Mouse (Mus musculus) hindbrain, embryonic 11.5 days (tissue): ENCODE measurements around the gene Fbxl8. TPM values are rescaled to one million over a fixed set of nuclear protein-coding genes. Genes with fewer than 3 reads are reported as not detected.

ENCODE experiments used
- ATAC-seq: fragments of 200-750 bp; cut with Nextera tagmentation; 2 replicates; pipeline ENCODE4 v1.8.0; 2017; ENCODE audit warnings: mild to moderate bottlenecking, moderate TSS enrichment, moderate library complexity; ENCODE audit not compliant: low FRiP score
- DNase-seq: peaks from one replicate; pipeline ENCODE4 v3.0.0-alpha.2; 2015; ENCODE audit warnings: low spot score
- H3K27ac ChIP-seq: fragments of 300-500 bp; sonication (generic); 2 replicates; pipeline ENCODE4 v1.5.1; 2014; ENCODE audit warnings: mild to moderate bottlenecking, low read depth, low read length
- H3K27me3 ChIP-seq: fragments of 300-500 bp; sonication (generic); 2 replicates; pipeline ENCODE4 v1.6.1; 2014; ENCODE audit warnings: mild to moderate bottlenecking, low read length, moderate library complexity, mixed read lengths; ENCODE audit not compliant: control insufficient read depth, insufficient read depth
- H3K36me3 ChIP-seq: fragments of 300-500 bp; sonication (generic); 2 replicates; pipeline ENCODE4 v1.6.1; 2014; ENCODE audit warnings: mild to moderate bottlenecking, low read length, moderate library complexity, mixed read lengths; ENCODE audit not compliant: control insufficient read depth, insufficient read depth
- H3K4me1 ChIP-seq: fragments of 300-500 bp; sonication (generic); replicated peaks from 2 replicates; pipeline ENCODE4 v1.6.1; 2014; ENCODE audit warnings: low read length, mixed read lengths; ENCODE audit not compliant: control insufficient read depth, insufficient read depth
- H3K4me2 ChIP-seq: fragments of 300-500 bp; sonication (generic); replicated peaks from 2 replicates; pipeline ENCODE4 v1.6.1; 2014; ENCODE audit warnings: mild to moderate bottlenecking, low read depth, low read length
- H3K4me3 ChIP-seq: fragments of 300-500 bp; sonication (generic); 2 replicates; pipeline ENCODE4 v1.5.1; 2014; ENCODE audit warnings: low read depth, low read length
- H3K9ac ChIP-seq: fragments of 300-500 bp; sonication (generic); 2 replicates; pipeline ENCODE4 v1.6.1; 2014; ENCODE audit warnings: low read depth, low read length
- H3K9me3 ChIP-seq: fragments of 300-500 bp; sonication (generic); 2 replicates; pipeline ENCODE4 v1.6.1; 2016; ENCODE audit warnings: low read length; ENCODE audit not compliant: control insufficient read depth
- WGBS: fragments of 180-500 bp; shearing (Covaris S2); extraction: QIAGEN DNeasy Blood & Tissue Kit; methylation state at CpG from one replicate; pipeline ENCODE4 v1.1.7; 2014; 5-methylcytosine and 5-hydroxymethylcytosine counted together
- polyA plus RNA-seq: library from polyadenylated mRNA; unstranded; fragments of >200 nt; fragmentation: Nextera tagmentation; extraction: Ambion mirVana; gene quantifications from 2 replicates; pipeline ENCODE4 v1.2.1, GENCODE M21; 2014

Fbxl8 gene
- polyA plus RNA-seq, 1 experiment from 2014 or later, result 1.4 TPM

GRCm38 (mm10) chr8:105292471-105292870 lies 28.0 kb downstream of the Fbxl8 start:
- no peak for ATAC-seq
- 91% methylated on average over 7 of the region's 7 CpGs for WGBS
- H3K9me3 ChIP-seq, result no peaks in the 10 kb centered on the region
- no peak overlapping the region for H3K27ac ChIP-seq
- DNase-seq, result no peak
- H3K4me1 ChIP-seq, result peaks cover 16% of the 10 kb centered on the region; the same call in 1 of the 2 replicates
- no peak overlapping the region for H3K4me3 ChIP-seq
- H3K36me3 ChIP-seq, result no peaks in the 10 kb centered on the region
- no peak overlapping the region for H3K4me2 ChIP-seq
- H3K27me3 ChIP-seq, result peaks cover 11% of the 10 kb centered on the region
- H3K9ac ChIP-seq, result no peak overlapping the region

- H3K4me3 ChIP-seq, result no peak overlapping the region
- no peaks in the 10 kb centered on the region for H3K36me3 ChIP-seq
- ATAC-seq, result no peak
- H3K4me2 ChIP-seq, result no peak overlapping the region
- H3K4me1 ChIP-seq, result peaks cover 14% of the 10 kb centered on the region; the same call in 1 of the 2 replicates
- DNase-seq, result no peak
- no peak overlapping the region for H3K9ac ChIP-seq
- peaks cover 11% of the 10 kb centered on the region for H3K27me3 ChIP-seq
- 72% methylated on average over 19 of the region's 19 CpGs for WGBS
- no peaks in the 10 kb centered on the region for H3K9me3 ChIP-seq
- H3K27ac ChIP-seq, result no peak overlapping the region
Measured at GRCm38 (mm10) chr8:105293405-105293804, 29.0 kb downstream of the Fbxl8 start.

GRCm38 (mm10) chr8:105294776-105295175 lies 30.3 kb downstream of the Fbxl8 start:
- Histone ChIP-seq H3K4me3 (no peak overlapping the region), H3K36me3 (peaks cover 2% of the 10 kb centered on the region; the same call in 1 of the 2 replicates), H3K4me1 (peaks cover 13% of the 10 kb centered on the region; the same call in 1 of the 2 replicates), H3K9me3 (no peaks in the 10 kb centered on the region), H3K27me3 (peaks cover 11% of the 10 kb centered on the region), H3K9ac (no peak overlapping the region), H3K27ac (no peak overlapping the region), H3K4me2 (no peak overlapping the region)
- no peak for ATAC-seq
- WGBS, result 71% methylated on average over 9 of the region's 9 CpGs
- DNase-seq, result no peak

- 68% methylated on average over 11 of the region's 11 CpGs for WGBS
- Histone ChIP-seq H3K4me2 (no peak overlapping the region), H3K27me3 (peaks cover 6% of the 10 kb centered on the region), H3K36me3 (peaks cover 3% of the 10 kb centered on the region; the same call in 1 of the 2 replicates), H3K4me3 (no peak overlapping the region), H3K9ac (no peak overlapping the region), H3K4me1 (peaks cover 10% of the 10 kb centered on the region; the same call in 1 of the 2 replicates), H3K9me3 (no peaks in the 10 kb centered on the region), H3K27ac (no peak overlapping the region)
- no peak for DNase-seq
- ATAC-seq, result no peak
Measured at GRCm38 (mm10) chr8:105295256-105295655, 30.8 kb downstream of the Fbxl8 start.

GRCm38 (mm10) chr8:105295895-105296573 lies 31.6 kb downstream of the Fbxl8 start, which contains the start of gene Exoc3l:
Gene Exoc3l, minus strand, starts transcription at chr8:105296101.
- no peaks in the 10 kb centered on the region for H3K9me3 ChIP-seq
- H3K27me3 ChIP-seq, result no peaks in the 10 kb centered on the region
- H3K27ac ChIP-seq, result no peak within 1 kb of the TSS
- H3K4me2 ChIP-seq, result peak within 1 kb of the TSS; percentile 74
- H3K4me1 ChIP-seq, result peaks cover 6% of the 10 kb centered on the region; the same call in 1 of the 2 replicates
- peaks cover 3% of the 10 kb centered on the region for H3K36me3 ChIP-seq
- DNase-seq (no peak), ATAC-seq (no peak)
- peak within 1 kb of the TSS; percentile 98 for H3K4me3 ChIP-seq
- H3K9ac ChIP-seq, result peak within 1 kb of the TSS; percentile 59
- WGBS, result 63% methylated on average over 11 of the region's 11 CpGs

- Histone ChIP-seq H3K27ac (peak within 1 kb of the TSS; percentile 54), H3K9ac (peak within 1 kb of the TSS; percentile 95), H3K4me3 (peak within 1 kb of the TSS; percentile 98), H3K4me2 (peak within 1 kb of the TSS; percentile 74), H3K4me1 (peaks cover 6% of the 10 kb centered on the region; the same call in 1 of the 2 replicates), H3K27me3 (no peaks in the 10 kb centered on the region), H3K36me3 (peaks cover 12% of the 10 kb centered on the region), H3K9me3 (no peaks in the 10 kb centered on the region)
- DNase-seq, result peak; percentile 95
- WGBS, result under 1% methylated on average over 58 of the region's 58 CpGs
- ATAC-seq, result peak; percentile 91
Measured at GRCm38 (mm10) chr8:105297511-105298192, 33.2 kb downstream of the Fbxl8 start, which contains the start of gene E2f4. Gene E2f4, plus strand, starts transcription at chr8:105297663.

- H3K36me3 ChIP-seq, result peaks cover 15% of the 10 kb centered on the region
- H3K4me1 ChIP-seq, result peaks cover 6% of the 10 kb centered on the region; the same call in 1 of the 2 replicates
- peak overlapping the region; percentile 95 for H3K9ac ChIP-seq
- no peak overlapping the region for H3K27ac ChIP-seq
- no peaks in the 10 kb centered on the region for H3K9me3 ChIP-seq
- DNase-seq (no peak), ATAC-seq (no peak; the same call in 1 of the 2 replicates)
- peak overlapping the region; percentile 74 for H3K4me2 ChIP-seq
- peak overlapping the region; percentile 98 for H3K4me3 ChIP-seq
- WGBS, result 60% methylated on average over 18 of the region's 18 CpGs
- no peaks in the 10 kb centered on the region for H3K27me3 ChIP-seq
Measured at GRCm38 (mm10) chr8:105298351-105299252, 34.2 kb downstream of the Fbxl8 start.

- ATAC-seq (no peak), DNase-seq (no peak)
- Histone ChIP-seq H3K27me3 (no peaks in the 10 kb centered on the region), H3K4me1 (peaks cover 6% of the 10 kb centered on the region; the same call in 1 of the 2 replicates), H3K4me2 (no peak overlapping the region), H3K9ac (no peak overlapping the region), H3K9me3 (no peaks in the 10 kb centered on the region), H3K27ac (no peak overlapping the region), H3K36me3 (peaks cover 15% of the 10 kb centered on the region), H3K4me3 (no peak overlapping the region)
- WGBS, result 98% methylated on average over 8 of the region's 8 CpGs
Measured at GRCm38 (mm10) chr8:105299962-105300361, 35.5 kb downstream of the Fbxl8 start.
